Mouse (Mus musculus) layer of hippocampus, adult 2 months (tissue): ENCODE measurements around the gene Hes7. TPM values are rescaled to one million over a fixed set of nuclear protein-coding genes. Genes with fewer than 3 reads are reported as not detected.
A peak's percentile ranks its signal among the peaks of the same experiment; 100 is the strongest.

Experiments
- DNase-seq, 2 experiments: peaks; one replicate each; pipeline ENCODE4 v3.0.0; 2022; ENCODE audit warnings: low spot score in 2 of 2
- H3K27ac ChIP-seq: fragments of 200-600 bp; 2 replicates; pipeline ENCODE4 v1.8.1; 2022
- H3K4me3 ChIP-seq: fragments of 200-600 bp; 2 replicates; pipeline ENCODE4 v1.8.1; 2022; ENCODE audit warnings: mild to moderate bottlenecking
- CTCF ChIP-seq: fragments of 200-600 bp; conservative IDR thresholded peaks from 2 replicates; pipeline ENCODE4 v1.8.1; 2022; ENCODE audit warnings: antibody characterized with exemption, mild to moderate bottlenecking, moderate library complexity
- total RNA-seq, 2 experiments: library from RNA; stranded (reverse); gene quantifications; 2 replicates each; pipeline ENCODE4 v1.2.3; 2021

Gene Hes7
- total RNA-seq, 2 experiments from 2014 or later, result 0.79 to 1.0 TPM

- Histone ChIP-seq H3K4me3 (no peak overlapping the region), H3K27ac (no peak overlapping the region)
- no peak for TF ChIP-seq CTCF
Observed at GRCm38 (mm10) chr11:69078805-69079438, 41.3 kb upstream of the Hes7 start.

GRCm38 (mm10) chr11:69080102-69080854, 39.9 kb upstream of the Hes7 start:
- no peak for TF ChIP-seq CTCF
- no peak for DNase-seq
- no peak overlapping the region for H3K27ac ChIP-seq
- no peak overlapping the region for H3K4me3 ChIP-seq

More at GRCm38 (mm10) chr11:69078805-69079438, 41.3 kb upstream of the Hes7 start:
- DNase-seq, result no peak

DNA sequence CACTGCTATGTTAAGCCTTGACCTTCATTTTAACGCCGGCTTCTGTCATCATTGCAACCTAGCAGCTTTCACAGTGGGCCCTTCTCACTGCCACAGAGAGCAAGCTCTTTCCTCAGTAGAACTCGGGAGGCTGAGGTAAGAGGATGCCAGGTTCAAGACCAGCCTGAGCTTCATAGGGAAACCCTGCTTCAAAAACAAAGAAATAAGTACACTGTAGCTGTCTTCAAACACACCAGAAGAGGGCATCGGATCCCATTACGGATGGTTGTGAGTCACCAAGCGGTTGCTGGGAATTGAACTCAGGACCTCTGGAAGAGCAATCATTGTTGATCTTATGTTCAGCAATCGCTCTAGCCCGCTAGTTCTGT, 39.4 kb upstream of the Hes7 start:
- no peak overlapping the region for H3K4me3 ChIP-seq
- no peak for TF ChIP-seq CTCF
- no peak for DNase-seq
- no peak overlapping the region for H3K27ac ChIP-seq

DNA sequence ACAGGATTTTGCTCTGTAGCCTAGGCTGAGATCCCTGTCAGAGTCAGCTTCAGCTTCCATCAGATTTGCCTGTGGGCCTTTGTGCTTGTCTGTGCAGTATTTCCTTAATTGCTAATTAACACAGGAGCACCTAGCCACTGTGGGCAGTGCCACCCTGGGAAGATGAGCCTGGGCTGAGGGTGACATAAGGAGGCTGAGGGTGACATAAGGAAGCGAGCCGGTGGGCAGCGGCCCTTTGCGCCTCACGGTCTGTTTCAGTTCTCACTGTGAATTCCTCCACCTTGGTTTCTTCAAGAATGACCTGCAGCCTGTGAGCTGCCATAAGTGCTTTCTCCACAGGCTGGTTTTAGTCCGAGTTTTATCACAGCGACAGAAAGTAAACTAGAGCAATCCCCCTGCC, 38.6 kb upstream of the Hes7 start:
- no peak overlapping the region for H3K27ac ChIP-seq
- DNase-seq, result no peak
- TF ChIP-seq CTCF, result no peak
- no peak overlapping the region for H3K4me3 ChIP-seq

GRCm38 (mm10) chr11:69085608-69086007, 34.6 kb upstream of the Hes7 start:
- no peak for TF ChIP-seq CTCF
- Histone ChIP-seq H3K4me3 (no peak overlapping the region), H3K27ac (no peak overlapping the region)
- no peak for DNase-seq

DNA sequence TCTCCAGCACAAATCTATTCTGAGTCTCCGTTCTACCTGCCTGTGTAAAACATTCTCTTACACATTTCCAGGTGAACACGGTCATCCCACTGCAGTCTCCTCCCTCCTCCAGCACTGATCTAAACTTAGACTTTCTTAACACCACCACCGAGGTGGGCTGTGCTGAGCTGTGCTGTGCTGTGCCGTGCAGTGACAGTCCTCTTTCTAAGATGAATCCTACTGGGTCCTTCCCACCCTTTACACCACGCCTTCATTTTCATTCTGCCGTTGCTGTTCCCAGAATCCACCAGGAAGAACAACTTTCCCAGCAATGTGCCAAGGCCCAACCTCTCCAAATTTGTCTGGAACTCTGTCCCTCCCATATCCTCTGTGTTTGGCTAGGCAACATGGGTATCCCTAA, 33.8 kb upstream of the Hes7 start:
- H3K4me3 ChIP-seq, result no peak overlapping the region
- no peak for DNase-seq
- peak overlapping the region; percentile 46 for H3K27ac ChIP-seq
- no peak for TF ChIP-seq CTCF

GRCm38 (mm10) chr11:69087082-69087481, 33.1 kb upstream of the Hes7 start:
- Histone ChIP-seq H3K27ac (peak overlapping the region; percentile 75), H3K4me3 (no peak overlapping the region)
- peak in 1 of 2 experiments; percentile 34 for DNase-seq
- TF ChIP-seq CTCF, result no peak

- H3K27ac ChIP-seq, result peak overlapping the region; percentile 75
Observed at GRCm38 (mm10) chr11:69087597-69087996, 32.6 kb upstream of the Hes7 start.

GRCm38 (mm10) chr11:69088103-69088855, 31.9 kb upstream of the Hes7 start, which contains the start of gene Vamp2:
Gene Vamp2 (plus strand): TSS chr11:69088490.
- Histone ChIP-seq H3K4me3 (peak within 1 kb of the TSS; percentile 100), H3K27ac (peak within 1 kb of the TSS; percentile 100)
- TF ChIP-seq CTCF, result 0 out of 2 replicates have a peak, but pooled peaks have one; percentile 7
- DNase-seq, result peak; percentile 91 to 96

More at GRCm38 (mm10) chr11:69087597-69087996, 32.6 kb upstream of the Hes7 start:
- no peak overlapping the region for H3K4me3 ChIP-seq
- no peak for TF ChIP-seq CTCF
- no peak for DNase-seq

GRCm38 (mm10) chr11:69088856-69089615, 31.2 kb upstream of the Hes7 start:
- Histone ChIP-seq H3K27ac (peak overlapping the region; percentile 100), H3K4me3 (peak overlapping the region; percentile 100)
- peak in 1 of 2 experiments; percentile 12 for DNase-seq
- TF ChIP-seq CTCF, result no peak

DNA sequence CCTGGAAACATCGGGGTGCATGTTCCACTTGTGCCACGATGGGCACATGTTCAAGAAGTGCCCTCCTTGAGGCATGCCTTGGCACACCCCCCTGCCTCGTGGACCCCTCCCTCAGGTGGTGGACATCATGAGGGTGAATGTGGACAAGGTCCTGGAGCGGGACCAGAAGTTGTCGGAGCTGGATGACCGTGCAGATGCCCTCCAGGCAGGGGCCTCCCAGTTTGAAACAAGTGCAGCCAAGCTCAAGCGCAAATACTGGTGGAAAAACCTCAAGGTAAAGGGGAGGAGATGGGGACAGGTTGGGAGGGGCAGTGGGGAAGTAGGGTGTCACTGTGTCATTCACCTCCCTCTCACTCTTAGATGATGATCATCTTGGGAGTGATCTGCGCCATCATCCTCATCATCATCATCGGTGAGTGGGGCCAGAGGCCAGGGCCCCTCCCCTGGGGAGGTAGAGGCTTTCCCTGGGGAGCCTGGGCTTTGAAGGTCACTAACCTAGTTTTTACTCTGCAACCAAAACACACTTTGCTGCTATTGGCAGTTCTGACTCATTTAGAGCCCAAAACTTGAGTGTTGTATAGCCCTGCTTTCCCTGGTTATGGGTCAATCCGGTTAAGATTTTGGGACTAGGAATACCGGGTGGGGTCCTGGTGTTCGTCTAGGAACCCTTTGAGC, 30.5 kb upstream of the Hes7 start:
- DNase-seq, result no peak
- Histone ChIP-seq H3K27ac (peak overlapping the region; percentile 100), H3K4me3 (peak overlapping the region; percentile 100)
- TF ChIP-seq CTCF, result no peak

DNA sequence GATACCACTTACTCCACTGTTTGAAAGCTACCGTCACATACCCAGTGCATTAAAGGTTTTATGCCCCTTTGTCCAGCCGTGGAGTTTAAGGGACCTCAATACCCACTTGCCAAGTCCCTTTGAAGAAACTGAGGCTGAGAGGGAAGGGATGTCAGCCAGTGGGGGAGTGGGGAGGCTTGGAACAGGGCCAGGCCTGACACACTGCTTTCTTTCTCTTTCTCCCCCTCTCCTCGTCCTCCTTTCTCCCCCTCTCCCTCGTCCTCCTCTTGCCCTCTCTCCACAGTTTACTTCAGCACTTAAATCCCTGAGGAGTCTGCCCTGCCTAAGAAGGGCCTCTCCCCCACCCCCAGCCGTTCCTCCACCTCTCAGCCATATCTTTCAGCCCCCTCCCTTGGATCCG, 29.8 kb upstream of the Hes7 start:
- H3K4me3 ChIP-seq, result peak overlapping the region; percentile 100

More for the DNA sequence above, 29.8 kb upstream of the Hes7 start:
- no peak for TF ChIP-seq CTCF
- DNase-seq, result no peak
- peak overlapping the region; percentile 100 for H3K27ac ChIP-seq
